Mouse (Mus musculus): ENCODE results near the gene Dnmt3a.

- TF ChIP-seq CTCF (IDR thresholded peaks at IDR 0.05) (peak; percentile 41), EP300 (IDR thresholded peaks at IDR 0.05) (no peak)
Observed at GRCm38 (mm10) chr12:3956351-3956750, 150.5 kb downstream of the Dnmt3a start.

Data from lung, postnatal 0 days (tissue).